Mouse (Mus musculus): Measurements from ENCODE around the gene Zfp148. TPM values are rescaled to one million over a fixed set of nuclear protein-coding genes. Genes with fewer than 3 reads are reported as not detected.
"Not testable (repeated sequence)": the region's sequence is repeated elsewhere in the genome, so short reads cannot be mapped to it uniquely, and the experiment has no call there.

The Zfp148 gene
- polyA plus RNA-seq, 2 experiments from 2014 or later = 44.3 to 57.6 TPM

DNA sequence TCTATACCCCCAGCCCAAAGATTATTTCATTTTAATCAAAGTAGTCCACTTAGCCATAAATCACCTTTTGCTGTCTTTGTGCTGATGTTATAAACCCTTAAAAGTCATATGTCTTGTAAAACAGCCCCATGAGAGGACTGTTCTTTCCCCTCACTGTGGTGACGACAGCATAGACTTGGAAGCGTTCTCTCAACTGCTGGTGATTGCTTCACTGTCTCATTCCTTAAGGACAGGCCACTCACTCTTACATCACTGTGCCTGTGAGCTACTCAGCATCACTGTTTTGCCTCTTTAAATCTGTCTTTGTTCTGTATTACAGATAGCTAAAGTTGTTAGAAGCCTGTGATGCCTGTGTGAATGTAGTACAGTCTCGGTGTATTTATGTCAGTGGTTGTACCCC lies 80.8 kb downstream of the Zfp148 start:
- ATAC-seq = no peak

DNA sequence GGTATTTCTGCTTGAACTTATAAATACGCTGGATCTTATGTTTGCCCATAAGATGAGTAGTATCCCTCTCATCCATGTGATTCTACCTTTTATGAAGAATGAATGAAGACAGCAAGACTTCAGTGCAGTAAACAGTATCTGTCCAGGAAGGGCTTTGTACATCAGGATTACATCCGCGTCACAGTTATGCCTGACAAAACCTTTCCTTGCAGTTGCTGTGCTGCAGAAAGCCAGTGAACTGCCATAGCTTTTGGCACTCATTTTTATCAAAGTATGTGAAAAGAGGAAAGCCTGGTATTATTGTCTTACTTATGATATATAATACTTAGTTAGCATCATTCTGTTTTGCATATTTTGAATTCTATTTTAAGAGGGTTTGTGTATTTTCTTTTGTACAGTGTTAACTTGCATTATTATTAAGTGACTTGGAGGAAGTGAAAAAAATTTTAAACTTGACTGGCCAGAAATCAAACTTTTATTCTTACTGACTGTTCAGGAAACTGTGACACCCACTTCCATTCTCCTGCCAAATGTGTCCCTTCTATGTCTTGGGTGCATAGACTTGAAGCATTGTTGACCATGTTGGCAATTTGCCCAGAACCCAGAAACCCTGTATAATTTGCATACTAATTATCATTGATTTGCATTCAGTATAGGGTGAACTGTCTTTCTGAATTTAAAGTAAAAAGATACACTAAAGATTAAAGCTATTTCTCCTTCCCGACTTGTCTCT lies 84.0 kb downstream of the Zfp148 start:
- ATAC-seq = no peak

DNA sequence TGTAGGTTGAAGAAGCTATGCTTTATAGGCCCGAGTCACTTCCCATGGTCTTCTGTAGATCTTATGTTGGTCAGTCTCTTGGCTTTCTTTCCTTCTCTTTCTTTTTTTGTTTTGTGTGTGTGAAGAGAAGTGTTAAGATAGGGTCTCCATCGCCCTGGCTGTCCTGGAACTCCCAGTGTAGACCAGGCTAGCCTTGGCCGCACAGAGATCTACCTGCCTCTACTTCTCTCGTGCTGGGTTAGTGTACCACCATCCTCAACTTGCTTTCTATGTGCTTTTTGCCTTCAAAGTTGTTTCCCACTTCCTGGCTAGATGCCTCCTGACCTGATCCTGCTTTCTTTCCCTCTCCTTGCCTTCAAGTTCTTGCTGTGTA lies 84.6 kb downstream of the Zfp148 start:
- no peak for ATAC-seq

DNA sequence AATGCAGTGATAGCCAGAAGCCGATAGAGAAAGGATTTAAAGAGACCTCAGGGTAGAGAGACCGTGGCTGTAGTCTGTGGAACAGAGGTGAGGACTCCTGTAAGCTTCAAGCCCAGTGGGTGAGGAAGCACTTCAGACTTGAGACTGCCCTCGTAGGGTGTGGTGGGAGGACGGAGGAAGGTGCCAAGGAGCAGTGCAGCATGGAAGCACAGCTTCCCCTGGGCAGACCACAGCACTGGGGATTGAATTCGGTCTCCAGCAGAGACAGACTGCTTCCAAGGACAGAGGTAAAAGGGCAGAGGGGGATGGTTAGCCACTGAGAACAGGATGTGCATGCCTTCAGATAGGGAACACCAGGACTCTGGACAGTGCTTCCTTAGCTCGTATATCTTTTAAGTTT lies 86.8 kb downstream of the Zfp148 start:
- no peak for ATAC-seq

DNA sequence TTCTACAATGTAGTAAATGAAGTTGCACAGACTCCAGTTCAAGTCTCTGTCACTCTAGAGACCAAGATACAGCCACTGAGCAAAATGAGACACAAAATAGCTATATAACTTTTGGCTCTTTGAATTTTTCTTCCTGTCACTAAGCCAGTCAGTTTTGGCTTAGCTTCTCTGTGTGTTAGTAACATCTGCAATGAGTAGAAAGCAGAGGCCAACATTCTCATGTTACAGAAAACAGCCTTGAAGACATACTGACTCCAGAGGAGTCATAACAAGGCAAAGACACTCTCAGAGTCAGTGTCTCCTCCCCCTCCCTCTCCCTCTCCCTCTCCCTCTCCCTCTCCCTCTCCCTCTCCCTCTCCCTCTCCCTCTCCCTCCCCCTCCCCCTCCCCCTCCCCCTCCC lies 89.3 kb downstream of the Zfp148 start:
- ATAC-seq = no peak

DNA sequence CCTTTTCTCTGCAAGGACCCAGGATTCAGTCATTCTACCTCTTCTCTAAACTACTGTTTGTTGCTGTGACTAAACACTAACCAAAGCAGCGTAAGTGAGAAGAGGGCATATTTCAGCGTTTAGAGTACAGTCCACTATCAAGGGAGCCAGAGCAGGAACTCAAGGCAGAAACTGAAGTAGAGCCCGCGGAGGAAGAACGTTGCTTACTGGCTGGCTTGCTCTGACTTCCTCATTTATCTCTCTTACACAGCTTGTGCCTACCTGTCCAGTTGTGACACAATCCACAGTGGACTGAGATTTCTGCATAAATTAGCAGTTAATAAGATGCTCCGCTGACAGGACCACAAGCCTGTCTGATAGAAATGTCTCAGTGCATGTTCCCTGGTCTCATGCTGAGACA lies 93.7 kb downstream of the Zfp148 start:
- ATAC-seq = no peak

DNA sequence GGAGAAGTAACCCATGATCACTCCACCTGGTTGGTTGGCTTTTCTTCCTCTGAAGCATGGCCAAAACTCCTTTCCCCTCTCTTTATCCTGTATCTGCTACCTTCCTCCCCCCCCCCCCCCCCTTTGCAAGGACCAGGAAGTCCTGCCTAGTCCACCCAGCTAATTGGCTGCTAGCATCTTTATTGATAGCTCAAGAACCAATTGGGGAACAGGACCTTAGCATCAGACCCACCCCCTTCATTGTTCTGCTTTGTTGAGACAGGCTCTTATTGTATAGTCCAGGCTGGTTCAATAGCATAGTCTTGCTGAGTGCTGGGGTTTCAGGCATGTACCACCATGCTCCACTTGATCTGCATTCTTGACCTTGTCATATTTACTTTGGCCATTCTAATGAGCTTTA lies 99.3 kb downstream of the Zfp148 start:
- ATAC-seq = no peak

DNA sequence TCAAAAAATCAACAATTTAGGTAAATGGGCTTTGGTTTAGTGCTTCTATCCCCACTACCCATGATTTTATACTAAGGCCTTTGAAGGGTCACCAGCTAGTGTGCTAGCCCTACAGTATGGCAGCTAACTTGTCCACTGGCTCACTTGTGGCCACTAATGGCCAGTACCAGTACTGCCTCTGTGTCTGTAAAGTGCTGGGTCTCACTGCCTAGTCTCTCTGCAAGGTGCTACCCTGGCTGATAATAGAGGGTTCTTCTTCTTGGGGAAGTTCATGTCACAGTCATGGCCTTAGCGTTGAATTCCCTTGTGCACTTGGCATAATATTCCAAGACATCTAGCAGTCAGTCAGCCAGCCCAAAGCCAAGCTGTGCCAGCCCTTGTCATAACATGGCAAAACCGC lies 100.5 kb downstream of the Zfp148 start:
- peak; percentile 64 for ATAC-seq

DNA sequence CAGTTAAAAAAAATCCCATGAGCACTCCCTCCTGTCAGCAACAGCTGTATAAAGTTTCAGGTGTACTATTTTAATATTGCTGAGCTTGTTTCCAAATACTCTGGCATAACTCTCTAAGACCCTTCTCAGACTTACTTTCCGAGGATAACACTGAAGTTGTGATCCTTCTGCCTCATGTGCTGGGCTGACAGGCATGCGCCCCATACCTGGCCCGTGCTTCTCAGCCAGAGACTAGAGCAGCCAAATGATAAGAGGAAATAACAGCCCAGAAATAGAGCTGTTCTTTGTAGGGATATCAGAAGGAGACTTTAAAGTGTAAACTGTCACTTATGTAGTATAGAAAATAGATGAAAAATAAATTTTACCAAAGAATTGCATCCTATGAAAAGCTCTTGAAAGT lies 101.7 kb downstream of the Zfp148 start:
- ATAC-seq = no peak

DNA sequence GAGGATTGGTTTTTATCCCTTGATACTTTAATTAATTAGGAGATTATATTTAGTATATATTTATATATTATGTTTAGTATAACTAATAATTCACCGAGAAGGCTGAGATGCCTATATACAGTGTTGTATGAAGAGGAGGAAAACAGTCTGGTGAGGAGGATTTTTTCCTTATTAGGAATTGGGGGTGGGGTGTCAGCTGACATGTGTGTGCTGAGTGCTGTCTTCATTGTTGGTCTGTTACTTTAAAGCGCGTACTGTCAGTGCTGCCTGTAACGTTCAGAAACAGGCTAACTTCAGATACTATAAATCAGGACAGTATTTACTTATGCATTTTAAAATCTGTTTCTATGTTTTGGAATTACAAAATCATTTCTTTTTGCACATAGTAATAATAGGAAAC lies 107.1 kb downstream of the Zfp148 start:
- ATAC-seq = no peak

DNA sequence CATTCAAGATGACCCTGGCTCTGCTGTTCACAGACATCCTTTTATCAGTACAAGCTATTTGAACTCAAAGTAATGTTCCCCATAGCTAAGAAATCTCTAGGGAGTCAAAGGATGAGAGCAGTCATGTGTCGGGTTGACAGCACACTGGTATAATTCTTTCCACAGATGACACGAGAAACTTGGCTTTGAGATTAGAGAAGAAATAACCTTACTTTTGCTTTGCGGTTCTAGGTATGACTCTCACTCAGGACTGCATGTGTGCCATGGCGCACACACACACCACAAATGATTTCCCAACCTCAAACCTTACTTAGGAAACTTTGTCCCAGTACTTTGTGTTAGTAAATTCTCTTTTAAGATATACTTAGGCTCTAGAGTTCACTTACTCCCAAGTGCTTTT lies 113.7 kb downstream of the Zfp148 start:
- ATAC-seq = no peak

DNA sequence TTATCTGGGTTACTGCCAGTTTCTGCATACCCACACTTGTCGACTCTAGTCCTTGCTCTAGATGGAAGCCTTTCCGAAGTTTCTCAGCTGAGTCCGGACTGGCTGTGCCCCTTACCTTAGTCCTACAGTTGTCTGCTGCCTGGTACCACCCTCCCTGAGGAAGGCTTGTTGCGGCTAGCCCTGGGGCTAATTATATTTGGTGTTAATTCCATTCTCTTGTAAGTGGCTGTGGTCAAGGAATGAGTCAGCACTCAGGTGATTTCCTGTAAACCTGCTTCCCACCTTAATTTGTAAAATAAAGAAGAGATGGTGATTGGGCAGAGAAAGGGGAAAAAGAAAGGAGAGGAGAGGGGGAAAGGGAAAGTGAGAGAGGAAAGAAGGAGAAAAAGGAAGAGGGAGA lies 127.4 kb downstream of the Zfp148 start:
- no peak for ATAC-seq

DNA sequence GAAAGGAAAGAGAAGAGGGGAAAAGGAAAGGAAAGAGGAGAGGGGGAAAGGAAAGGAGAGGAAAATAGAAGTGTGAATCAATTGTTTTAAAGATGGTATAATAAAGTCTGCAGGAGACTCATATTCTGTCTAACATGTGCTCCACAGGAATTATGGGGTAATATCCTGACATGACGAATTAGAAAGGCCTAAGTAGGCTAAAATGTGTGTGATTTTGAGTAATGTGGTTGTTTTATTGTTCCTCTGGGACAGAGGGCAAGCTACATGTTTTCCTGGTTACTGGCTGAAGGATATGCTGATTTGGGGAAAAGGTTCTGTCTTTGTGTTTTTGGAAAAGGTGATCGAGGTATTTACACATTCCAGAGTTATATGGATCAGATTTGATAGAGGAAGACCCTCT lies 128.6 kb downstream of the Zfp148 start:
- ATAC-seq = not testable (repeated sequence)

DNA sequence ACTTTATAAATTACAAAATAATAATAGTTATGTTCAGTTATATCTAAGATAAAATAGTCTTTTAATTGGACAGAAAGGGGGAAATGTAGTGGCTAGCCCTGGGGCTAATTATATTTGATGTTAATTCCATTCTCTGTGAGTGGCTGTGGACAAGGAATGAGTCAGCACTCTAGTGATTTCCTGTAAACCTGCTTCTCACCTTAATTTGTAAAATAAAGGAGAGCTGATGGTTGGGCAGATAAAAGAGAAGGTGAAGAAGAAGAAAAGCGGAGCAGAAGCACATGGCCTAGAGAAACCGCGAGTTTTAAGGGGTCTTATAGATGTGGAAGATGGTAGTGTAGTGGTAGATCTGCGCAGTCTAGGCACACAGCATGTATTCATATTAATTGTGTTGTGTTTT lies 130.2 kb downstream of the Zfp148 start:
- ATAC-seq = not testable (repeated sequence)

DNA sequence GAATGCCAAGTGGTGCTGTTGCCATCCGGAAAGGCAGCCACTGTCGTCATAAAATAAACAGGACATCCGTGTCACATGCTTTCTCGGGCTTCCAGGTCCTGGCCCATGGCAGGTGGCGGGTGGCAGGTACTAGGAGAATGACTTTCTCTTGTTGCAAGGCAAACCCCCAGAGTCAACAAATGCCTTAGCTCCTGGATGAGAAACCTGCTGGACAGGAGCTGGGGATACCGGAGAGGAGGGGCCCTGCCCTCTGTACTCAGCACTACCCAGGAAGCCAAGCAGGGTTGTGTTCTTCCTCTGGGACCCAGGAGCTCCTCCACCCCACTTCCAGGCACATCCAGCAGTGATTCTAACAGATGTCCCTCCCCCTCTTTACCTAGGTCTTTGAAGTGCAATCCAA lies 131.9 kb downstream of the Zfp148 start:
- ATAC-seq = no peak

DNA sequence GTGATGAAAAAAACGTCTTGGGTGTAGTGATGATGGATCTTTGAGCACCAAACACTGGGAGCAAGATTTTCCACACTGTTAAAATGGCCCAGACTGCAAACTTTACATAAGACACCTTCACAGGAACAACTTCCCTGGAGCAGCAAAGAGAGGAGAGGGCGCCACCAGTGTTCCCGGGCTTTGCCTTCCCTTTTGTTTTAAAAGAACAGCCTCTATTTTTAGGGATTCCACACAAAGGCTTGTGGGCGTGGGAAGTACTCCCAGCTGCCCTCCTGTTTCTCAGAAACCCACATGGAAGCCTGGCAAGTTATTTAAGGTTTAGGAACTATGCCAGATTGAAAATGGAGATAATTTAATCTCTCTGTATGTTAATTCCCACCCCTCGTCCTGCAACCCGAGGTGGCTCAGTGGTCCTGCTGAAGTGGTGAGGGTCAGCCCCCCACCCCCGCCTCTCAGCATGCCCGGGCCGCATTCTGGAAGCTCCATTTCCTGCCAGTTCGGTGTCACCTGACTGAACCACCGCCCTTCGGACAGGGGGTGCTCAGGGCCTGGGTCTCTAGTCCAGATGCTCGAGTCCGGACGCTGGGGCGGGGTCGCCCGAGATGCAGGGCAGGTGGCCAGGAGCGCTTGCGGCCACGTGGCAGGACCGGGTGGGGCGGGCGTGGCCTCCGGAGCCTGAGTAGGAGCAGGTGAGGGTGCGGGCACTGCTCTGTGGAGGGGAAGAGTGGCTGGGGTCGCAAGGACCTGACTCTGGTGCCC lies 136.3 kb downstream of the Zfp148 start, which contains the start of gene Slc12a8:
Gene Slc12a8, plus strand, starts transcription at position 522 of the 759 bp plus-strand sequence.
- no peak for ATAC-seq

DNA sequence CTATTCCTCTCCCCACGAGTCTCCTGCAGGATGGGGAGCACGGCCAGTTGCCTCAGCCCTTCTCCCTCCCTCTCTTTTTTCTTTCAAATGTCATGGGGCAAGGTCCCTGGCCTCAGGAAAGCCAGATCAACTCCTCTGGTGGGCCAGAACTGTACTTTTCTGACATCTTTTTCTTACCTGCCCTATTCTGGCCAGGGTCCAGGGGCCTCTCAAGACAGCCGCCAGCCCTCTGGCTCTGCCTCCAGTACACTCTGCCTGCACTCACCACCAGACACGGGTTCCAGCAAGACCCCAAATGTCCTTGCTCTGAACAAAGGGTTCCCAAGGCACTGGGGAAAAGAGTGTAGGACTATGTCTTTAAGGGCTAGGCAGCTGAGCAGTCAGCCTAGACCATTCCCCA lies 137.0 kb downstream of the Zfp148 start:
- no peak for ATAC-seq

DNA sequence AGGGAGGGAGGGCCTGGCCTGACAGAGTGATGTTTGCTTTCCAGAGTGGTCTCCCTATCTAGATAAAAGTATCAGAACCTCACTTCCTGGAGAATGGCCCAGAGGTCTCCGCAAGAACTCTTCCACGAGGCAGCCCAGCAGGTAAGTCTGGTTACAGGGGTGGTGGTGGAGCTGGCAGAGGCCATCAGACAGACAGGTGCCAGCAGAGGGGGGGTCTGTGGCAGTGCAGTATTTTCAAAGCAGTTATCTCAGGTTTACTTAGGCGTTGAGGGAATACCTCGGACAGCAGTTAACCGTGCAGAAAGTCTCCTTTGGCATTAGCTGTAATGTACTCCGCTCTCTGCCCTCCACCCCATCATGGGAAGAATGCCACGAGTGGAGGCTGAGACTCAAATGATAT lies 137.6 kb downstream of the Zfp148 start:
- ATAC-seq = no peak

DNA sequence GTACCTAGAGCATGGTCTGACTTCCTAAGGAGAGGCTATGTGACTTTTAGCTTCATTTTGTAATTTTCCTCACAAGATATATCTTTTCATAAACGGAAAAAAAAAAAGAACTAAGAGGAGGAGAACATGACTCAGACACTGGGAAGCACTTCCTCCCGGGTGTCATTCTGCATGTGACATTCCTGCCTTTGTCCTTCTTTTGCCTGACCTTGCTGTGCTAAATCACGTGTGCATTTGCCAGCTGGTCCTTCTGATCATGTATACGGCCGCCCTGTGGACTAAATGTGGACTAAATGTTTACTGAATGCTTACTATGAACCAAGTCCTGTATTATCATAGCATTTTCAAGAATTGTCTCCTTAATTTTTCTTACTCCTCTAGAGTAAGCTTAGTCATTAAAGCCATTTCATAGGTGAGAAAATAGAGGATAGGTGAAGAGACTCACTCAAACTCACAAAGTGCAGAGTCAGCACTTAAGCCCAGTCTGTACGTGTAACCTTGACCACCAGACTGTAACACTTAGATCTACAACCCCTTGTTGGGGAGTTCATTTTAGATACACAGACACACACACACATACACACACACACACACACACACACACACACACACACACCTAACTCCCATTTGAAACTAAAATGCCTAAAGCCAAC lies 139.4 kb downstream of the Zfp148 start:
- no peak for ATAC-seq

DNA sequence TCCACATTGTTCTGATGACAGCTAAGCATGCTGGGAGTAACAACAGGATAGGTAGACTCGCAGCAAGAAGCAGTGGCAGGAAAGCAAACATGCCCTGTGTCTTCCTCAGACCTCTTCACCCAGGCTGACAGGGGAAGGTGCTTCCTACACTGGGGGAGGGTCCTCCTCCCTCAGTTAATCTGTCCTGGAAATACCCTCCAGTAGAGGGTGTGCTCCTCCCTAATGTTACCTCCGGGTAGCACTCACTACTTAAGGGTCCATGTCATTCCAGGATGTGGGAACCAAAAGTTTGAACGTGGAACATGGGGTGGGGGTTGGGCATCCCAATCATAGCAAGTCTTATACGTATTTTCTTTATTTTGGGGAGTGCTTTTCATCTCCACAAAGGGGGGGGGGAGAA lies 141.9 kb downstream of the Zfp148 start:
- no peak for ATAC-seq

DNA sequence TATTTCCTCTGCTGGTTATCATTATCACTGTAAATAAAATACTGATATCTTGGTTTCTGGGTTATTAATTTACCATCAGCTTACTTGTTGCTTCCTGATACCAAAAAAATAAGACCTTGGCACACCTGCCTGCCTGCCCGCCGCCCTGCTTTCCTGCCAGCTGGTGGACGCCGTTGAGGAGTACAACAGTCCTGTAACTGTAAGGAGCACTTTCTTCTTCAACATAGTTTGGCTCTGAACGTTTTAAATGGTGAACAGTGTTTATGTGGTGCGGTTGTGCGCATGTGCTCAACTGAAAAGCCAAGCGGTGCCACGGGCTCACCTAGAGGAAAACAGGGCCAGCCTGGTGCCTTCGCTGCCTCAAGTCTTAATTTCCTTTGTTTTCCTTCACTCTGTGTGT lies 142.9 kb downstream of the Zfp148 start:
- ATAC-seq = no peak

DNA sequence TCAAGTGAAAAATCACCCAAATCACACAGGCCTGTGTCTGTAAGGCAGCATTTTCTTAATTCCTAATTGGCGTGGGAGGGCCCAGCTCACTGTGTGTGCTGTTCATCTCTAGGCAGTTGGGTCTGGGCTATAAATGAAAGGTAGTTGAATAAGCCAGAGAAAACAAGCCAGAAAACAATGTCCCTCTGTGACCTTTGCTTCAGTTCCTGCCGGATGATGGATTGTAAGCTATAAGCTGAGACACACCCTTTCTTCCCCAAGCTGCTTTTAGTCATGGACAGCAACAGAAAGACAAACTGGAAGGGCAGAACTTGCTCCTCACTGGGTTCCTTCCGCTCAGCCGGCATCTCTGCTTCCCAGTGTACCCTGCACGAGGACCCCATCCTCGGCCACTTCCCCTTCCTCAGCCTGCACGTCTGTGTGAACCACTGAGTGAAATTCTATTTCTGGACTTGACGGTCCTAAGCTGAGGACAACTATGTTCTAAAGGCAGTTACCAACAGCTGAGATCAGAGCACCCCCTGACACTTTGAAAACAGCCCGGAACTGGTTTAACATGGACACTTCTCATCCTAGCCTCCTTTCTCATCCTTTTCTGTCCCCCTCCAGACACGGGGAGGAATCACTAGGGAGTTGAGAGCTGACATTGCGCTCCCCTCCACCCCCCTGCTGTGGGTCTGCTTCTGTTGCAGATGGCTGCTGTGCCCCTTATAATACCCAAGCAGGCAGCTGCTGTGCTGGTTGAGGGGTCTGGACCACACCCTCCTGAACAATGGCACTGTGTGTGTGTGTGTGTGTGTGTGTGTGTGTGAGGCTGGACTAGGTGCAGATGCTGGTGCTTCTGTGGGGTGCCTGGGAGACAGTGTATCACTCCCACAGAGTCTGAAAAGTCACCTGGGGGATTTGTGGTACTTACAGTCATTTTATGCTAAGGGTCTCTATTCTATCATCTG lies 149.1 kb downstream of the Zfp148 start:
- ATAC-seq = no peak

DNA sequence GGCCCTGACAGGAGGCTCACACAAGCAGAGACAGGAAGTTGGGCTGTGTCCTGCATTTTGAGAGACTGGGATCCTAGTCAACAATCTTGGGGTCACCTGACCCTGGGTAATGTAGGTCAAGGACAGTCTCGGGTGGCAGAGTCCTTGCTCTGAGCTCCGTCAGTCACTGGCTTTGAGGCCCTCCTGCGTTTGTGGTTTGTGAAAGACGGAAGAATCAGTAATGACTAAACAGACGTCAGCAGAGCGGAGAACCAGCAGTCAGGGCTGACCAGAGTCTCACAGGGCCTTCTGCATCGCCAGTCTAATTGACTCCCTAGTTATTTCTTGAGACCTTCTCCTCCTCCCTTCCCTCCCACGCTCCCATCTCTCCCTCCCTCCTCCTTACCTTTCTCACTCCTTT lies 150.5 kb downstream of the Zfp148 start:
- no peak for ATAC-seq

Data from CD4-positive, CD25-positive, alpha-beta regulatory T cell, adult 4 months (primary cell).